Mouse (Mus musculus): Measurements from ENCODE around the gene Pacsin1.
"Not testable (repeated sequence)": the region's sequence is repeated elsewhere in the genome, so short reads cannot be mapped to it uniquely, and the experiment has no call there.

Gene Pacsin1

DNA sequence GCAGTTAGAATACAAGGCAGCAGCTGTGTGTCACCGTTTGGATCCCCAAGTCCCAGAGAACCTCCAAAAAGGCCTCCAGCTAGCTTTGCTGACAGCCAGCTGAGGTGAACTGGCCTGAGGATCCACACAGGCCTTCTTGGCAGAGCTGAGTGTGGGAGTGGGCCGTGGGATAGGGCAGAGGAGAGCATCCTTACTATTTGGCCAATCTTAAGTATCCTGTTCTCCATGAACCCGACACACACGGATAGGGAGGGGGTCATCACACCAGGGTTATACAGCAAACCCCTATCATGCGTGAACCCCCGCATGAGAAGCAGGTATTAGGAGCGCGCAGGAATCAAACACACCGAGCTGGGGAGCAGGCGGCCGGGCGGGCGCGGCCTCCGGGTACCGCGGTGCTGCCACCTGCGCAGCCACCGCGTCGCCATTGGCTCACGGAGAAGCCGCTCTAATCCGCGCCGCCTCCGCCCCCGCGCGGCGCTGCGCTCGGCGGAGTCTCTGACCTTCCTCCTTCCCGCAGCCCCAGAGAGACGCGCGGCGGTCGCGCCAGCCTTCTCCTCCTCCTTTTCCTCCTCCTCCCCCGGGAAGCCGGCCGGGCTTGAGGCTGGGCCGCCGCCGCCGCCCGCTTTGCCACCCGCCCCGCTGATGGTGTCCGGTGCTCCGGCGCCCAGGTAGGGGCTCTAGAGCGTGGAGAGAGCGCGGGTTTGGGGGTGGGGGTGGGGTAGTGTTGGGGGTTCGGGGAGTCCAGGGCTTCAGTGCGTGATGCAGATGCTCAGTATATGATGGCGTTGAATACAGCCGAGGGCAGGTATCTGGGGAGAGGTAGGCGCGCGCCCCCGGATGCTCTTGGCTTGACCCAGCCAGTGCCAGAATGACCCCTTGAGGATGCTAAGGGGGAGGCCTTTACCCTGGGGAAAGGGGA lies at the start of gene Pacsin1:
Gene Pacsin1 (plus strand): TSS at position 421 of the 922 bp plus-strand sequence.
- peak in 1 of 2 experiments; percentile 31 for DNase-seq (ENCODE audit: low spot score in 2 of 2)

DNA sequence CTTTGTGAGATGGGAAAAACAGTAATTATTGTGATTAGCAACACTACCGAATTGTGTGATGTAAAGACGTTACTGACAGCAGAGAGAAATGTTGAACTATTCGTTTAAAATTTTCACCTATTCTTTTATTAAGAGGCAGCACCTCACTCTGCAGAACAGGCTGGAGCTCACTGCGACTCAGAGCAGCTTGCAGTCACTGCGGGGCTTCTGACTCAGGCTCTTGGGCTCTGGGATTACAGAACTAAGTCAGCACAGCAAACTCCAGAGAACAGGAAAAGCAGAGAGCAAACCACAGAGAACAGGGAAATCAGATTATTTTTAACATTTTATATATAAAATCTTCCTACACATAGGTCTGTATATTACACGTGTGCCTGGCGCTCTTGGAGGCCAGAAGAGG lies 45.7 kb upstream of the Pacsin1 start:
- DNase-seq (ENCODE audit: low spot score in 2 of 2): no peak

DNA sequence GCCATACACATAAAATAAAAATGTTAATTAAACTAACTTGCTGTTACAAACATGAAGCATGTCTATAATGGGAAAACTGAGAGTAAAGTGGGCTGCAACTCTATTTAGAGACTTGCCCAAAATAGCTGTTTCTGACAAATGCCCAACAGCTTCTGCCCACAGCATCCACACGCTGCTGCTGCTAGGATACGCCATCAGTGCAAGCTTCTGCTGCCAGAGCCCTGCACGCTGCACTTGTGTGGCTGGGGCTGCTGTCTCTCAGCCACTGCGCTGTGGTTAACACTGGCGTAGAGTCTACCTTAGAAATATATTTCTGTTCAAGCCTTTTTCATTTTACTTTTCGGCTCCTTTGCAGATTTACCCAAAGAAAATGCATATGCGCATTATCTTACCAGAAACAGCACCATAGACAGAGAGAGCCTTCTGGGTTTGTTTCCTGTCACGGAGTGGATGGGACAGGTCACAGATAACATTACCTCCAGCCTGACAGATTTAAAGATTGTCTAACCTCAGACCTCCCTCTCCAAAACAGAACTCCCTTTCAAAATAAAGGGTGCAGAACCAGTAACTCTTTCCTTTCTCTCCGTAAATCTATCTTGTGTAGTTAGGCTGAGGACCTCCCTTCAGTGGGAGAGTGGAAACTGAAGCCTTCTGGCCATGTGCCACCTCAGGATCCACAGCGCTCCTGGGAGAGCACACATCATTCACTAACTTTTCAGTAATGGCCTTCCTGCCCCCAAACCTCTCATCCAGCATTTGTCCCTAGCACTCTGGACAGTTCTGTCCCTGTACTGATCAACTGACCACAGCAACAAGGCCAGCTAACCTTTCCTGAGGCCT lies 44.4 kb upstream of the Pacsin1 start:
- DNase-seq (ENCODE audit: low spot score in 2 of 2): no peak

DNA sequence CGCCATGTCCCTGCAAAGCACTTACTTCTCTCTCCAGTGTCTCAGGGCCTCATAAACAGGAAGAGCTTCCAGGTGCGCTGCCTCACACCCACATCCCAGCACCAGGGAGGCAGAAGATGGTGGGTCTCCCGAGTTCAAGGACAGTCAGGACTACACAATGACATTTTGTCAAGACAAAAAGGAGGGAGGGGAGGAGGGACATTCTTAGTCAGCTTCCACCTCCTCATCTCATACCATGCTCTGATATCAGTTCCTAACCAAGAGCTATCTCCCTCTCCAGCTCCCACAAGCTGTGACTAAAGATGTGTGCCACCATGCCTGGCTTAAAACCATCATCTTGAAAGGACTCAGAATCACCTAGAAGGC lies 43.8 kb upstream of the Pacsin1 start:
- DNase-seq (ENCODE audit: low spot score in 2 of 2): no peak

DNA sequence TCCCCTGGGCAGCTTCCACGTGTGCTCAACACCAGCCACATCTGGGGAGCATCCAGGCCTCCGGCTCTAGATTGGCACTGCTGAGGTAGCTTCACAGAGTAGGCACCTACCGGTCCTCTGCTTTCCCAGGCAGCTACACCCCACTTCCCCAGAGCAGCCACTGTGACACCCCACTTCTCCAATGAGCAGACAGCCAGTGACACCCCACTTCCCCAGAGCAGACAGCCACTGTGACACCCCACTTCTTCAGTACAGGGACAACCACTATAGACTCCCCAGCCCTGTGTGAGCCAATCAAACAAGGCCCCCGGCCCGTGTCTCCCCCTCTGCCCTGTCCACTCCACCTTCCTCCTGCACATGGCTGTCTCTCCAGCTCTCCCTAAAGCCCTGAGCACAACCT lies 43.3 kb upstream of the Pacsin1 start:
- no peak for DNase-seq (ENCODE audit: low spot score in 2 of 2)

DNA sequence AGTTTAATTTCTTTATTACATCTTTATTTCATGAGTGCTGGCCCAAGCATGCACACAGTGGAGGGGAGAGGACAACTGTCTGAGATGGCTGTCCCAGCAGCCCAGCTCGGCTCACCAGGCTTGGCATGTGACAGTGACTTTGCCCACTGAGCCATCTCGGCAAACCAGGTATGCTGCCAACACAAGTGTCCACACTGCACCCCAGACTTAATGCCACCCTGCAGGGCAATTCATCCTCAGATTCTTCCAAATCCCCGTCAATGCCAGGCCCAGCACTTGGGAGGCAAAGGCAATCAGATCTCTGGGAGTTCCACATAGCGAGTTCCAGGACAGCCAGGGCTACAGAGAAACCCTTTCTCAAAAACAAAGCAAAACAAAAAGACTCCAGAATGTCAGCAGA lies 42.3 kb upstream of the Pacsin1 start:
- DNase-seq (ENCODE audit: low spot score in 2 of 2): no peak

DNA sequence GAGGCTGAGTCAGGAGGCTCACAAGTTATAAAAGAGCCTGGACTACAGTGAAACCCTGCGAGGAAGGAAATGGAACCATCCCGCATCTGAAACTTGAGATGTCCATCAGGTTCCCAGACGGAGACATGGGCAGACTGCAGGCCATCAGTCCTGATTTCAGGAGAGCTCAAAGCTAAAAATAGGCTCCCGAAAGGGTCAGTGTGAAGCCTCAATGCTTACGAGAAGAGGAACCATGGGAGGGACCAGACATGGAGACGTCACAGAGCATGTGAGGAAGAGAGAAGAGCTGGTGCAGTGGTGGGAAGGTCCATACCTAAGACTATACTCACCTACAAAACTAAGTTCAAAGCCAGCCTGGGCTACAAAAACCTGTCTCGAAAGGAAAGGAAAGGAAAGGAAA lies 39.9 kb upstream of the Pacsin1 start:
- DNase-seq (ENCODE audit: low spot score in 2 of 2): no peak

DNA sequence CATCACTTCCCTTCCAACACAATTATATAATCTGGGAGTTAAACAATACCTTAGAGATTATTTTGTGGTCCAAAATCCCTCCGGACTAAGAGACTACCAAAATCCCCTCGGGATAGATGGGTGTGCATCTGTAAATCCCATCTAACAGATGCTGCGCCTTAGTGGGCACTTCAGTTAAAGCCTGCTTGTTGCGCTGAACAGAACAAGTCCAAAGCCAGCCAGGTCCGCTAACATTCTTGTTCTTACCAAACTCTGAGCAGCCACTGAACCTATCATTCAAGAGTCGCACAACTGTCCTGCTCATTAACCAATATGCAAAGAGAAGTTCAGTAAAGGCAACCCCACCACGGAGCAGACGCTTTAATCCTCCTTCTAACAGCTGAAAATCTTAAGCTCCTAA lies 34.1 kb upstream of the Pacsin1 start:
- no peak for DNase-seq (ENCODE audit: low spot score in 2 of 2)

DNA sequence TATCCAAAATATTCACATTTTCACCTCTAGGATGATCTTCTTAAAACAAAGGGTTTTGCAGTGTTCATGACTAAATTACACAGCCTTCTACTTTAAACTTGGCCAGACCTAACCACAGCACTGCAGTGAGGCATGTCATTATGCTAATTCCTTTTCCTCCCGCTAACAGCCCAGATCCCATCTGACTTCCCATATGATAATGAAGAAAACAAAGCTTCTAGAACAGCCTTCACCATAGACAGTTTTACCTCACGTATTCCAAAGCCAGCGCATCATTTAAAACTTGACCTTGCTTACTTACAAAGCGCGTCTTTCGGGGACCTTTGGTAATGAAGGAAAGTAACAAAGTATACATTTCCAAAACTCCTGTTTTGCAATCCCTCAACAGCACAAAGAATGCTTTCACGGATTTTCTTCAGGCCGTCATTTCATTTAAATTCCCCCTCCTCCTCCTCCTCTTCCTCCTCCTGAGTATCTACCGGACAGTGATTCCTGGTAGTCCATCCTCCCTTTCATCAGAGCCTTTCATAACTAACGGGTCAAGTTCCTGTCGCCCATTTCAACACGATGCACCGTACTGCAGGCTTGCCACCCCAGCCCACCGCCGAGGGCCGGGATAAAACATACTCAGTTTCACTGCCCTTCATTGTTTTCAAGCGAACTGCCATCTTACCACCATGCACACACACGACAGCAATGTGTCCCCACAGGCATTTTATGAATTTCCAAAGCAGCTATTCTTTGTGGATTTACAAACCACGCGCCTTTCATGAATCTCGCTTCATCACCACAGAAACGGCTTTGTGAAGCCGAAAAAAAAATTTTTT lies 33.4 kb upstream of the Pacsin1 start:
- DNase-seq (ENCODE audit: low spot score in 2 of 2): peak in 1 of 2 experiments; percentile 27

DNA sequence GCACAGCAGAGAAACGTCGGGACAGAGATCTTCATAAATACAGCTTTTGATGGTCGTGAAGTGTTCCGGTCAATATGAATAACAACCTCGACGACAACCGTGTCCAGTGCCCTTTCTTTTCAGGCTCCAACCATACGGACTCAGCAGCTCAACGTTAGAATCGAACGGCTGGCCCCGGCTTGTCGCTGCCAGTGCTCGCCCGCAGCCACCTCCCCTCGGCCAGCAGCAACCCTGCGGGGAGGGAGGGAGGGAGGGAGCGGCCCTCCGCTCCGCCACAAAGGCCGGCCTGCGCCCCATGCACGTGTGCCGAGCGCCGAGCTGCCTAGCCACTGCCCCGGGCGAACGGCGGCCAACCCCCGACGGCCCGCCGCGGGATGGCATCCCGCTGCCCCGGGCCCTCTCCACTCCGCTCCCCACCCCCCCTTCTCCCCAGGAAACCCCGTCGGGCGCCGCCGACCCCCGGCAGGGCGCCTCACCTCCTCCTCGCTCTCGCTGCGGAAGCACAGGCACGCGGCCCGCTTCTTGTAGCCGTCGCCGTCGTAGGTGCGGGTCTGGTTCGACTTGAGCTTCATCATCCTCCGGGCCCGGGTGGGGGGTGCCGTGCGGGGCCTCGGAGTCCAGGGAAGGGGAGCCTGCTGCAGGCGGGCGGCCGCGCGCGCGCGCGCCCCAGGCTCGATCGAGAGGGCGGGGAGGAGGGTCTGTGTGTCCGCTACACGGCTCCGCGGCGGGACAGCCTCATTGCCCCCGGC lies 32.5 kb upstream of the Pacsin1 start:
- DNase-seq (ENCODE audit: low spot score in 2 of 2): peak; percentile 54 to 81

DNA sequence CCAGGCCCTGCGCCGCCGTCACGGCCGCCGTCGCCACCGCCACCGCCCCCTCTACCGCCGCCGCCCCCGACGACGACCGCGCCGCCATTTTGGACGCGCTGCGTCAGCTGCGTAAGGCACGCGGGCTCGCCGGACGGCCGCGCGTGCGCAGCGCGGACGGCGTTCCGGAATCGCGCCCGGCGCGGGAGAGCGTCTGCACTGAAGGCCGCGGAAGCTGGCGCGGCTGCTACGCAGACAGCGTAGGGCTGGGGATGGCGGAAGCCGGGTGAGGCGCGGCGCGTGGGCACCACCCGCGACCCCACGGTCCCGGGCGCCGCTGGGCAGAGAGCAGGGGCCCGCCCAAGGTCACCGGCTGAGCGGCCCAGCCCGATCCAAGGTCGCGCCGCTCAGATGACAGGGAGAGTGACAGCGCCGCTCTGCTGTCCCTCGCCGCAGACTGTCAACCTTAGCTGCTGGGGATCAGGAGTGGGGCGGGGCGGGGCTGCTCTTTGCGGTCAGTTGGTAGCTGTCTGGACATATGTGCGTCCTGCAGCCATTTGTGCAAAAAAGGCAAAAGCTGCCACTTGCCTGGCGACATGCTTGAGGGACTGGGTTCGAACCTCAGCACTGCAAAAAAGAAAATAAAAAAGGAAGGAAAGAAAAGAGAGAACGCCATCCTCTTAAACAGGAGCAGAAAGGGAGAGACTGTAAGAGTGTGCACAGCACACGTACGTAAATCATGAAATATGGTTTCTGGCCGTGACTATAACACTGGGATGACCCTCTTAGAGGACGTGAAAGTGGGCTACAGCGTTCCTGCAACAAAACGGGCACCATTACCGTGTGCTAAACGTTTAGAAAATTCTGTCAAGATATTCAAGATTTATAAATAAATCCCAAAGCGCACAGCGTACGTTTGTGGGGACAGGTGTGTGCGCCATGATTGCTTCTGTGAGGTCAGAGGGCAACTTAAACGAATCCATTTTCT lies 31.7 kb upstream of the Pacsin1 start, which contains the start of gene Nudt3:
Gene Nudt3 (minus strand): TSS at position 136 of the 967 bp plus-strand sequence.
- DNase-seq (ENCODE audit: low spot score in 2 of 2): peak; percentile 87 to 94

DNA sequence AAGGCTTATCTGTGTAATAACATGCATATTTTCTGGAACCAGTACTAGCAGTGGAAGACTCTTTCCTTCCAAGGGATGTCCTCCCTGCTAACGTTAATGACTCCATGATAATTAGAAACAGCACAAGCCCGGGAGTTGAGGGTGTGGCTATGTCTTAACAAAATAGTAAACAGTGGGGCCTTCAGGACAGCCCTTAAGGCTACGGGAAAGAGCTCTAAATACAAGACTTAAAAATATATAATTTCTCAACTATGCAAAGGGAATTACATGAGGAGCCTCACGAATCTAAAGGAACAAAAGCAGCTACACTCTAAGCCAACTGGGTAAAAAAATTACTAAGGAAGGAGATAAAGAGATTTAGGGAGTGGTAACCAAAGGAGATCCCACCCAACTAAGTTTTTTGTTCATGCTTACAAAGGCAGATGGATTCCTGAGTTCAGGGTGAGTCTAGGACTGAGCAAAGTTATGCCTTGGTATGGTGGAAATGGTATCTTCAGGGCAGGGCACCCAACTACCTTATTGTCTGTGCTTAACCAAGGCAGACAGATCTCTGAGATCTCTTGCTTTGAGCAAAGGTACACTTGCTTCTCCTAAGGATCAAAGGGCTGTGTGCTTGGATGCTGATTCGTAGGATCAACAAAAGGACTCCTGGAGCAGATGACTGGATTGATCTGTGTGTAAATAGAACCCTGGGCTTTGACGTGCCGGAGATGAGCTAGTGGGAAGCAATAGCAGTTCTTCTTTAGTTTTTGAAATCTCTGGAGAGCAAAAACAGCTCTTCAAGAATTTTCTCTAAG lies 29.7 kb upstream of the Pacsin1 start:
- no peak for DNase-seq (ENCODE audit: low spot score in 2 of 2)

DNA sequence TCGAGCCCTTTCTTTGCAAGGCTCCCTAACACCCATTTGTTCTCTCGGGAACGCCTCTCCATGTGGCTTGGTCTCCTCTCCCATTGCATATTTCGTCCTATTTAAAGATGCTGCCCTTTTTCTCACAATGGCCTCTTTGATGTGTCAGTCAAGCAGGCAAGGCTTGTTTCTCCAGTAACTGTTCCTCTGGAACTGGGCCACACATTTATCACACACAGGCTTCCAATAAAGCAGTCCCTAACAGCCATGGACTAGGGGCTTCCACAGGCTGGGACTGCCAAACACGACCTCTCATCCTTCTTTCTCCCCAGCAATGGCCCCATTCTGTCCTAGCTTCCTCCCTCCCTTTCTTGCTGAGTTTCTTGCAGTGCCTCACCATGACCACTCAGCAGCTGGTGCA lies 28.6 kb upstream of the Pacsin1 start:
- DNase-seq (ENCODE audit: low spot score in 2 of 2): no peak

DNA sequence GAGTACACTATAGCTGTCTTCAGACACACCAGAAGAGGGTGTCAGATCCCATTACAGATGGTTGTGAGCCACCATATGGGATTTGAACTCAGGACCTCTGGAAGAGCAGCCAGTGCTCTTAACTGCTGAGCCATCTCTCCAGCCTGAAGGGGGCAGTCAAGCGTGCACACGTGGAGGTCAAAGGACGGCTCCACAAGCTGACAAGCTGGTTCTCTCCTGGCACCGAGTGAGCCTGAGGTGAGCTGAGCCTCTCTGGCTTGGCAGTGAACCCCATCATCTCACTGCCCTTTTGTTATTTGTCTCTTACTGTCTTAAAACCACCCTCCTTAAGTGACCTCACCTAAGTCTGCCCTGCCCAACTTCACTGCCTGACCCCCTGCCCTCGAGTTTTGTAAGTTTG lies 27.9 kb upstream of the Pacsin1 start:
- no peak for DNase-seq (ENCODE audit: low spot score in 2 of 2)

DNA sequence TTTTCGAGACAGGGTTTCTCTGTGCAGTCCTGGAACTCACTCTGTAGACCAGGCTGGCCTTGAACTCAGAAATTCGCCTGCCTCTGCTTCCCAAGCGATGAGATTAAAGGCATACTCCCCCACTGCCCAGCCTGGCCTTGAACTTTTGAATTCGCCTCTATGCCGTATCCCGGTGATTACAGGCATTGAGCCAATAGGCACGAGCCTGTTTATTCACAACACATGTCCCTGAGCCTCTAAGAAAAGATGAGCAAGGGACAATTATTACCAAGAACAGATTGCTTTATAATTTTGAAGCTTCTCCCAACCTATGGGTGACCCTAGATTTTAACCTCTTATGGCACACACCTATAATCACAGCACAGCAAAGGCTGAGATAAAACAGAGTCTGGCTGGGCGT lies 26.9 kb upstream of the Pacsin1 start:
- no peak for DNase-seq (ENCODE audit: low spot score in 2 of 2)

DNA sequence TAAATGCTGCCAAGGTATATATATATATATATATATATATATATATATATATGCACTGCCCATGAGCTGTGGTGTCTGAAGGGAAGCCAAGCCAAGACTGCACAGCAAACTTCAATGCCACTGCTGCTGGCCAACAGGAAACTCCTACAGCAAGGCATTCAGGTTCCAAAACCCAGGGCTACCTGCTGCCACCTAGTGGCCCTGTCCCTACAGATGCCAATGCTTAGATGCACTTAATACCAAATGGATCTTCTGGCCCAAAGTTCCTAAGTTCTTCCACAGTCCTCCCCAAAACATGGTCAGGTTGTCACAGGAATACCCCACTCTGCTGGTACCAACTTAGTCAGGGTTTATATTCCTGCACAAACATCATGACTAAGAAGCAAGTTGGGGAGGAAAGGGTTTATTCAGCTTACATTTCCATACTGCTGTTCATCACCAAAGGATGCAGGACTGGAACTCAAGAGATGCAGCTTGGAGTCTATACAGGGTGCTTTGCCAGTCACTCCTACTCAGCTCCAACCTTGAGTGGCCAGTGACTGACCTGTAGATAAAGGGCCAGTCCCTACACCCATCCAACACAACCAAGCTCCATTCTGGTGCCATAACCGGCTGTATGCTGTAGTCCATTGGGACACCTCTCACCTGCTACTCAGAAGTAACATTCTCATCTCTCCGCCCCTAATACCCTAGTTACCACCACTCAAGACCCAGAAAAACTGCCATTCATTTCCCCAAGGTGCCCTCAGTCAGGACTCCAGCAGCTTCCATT lies 25.9 kb upstream of the Pacsin1 start:
- peak; percentile 79 to 89 for DNase-seq (ENCODE audit: low spot score in 2 of 2)

DNA sequence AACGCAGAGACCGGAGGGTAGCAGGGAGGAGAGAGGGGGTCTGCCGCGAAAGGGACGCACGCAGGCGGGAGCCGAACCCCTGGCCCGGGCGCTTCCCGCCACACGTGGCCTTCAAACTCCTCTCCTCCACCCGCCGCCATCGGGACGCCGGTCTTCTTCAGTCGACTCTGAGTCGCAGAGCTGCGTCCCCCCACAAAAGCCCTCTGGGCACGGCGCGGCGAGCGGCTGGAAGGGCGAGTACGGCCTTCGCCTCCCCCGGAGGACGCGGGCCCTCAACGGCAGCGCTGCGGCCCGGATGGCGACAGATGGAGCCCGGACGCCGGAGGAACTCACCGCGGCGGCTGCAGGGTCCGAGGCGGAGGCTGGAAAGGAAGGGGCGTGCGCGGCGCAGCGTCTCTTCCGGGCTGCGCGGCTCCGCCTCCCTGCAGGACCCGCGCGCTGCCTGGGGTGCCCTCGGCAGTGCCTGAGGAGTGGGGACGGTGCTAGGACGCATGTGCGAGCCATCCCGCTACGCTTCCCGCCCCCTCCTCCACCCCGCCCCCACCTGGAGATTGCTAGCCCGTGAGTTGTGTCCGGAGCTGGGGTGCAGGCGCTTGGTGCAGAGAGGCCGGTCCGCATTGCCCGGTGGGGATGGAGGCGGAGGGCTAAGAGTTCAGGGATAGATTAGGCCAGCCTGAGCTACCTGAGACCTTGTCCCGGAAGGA lies 20.3 kb upstream of the Pacsin1 start, which contains the start of gene RPS10-NUDT3:
Gene RPS10-NUDT3 (minus strand): TSS at position 352 of the 704 bp plus-strand sequence.
- DNase-seq (ENCODE audit: low spot score in 2 of 2): peak; percentile 88 to 95

DNA sequence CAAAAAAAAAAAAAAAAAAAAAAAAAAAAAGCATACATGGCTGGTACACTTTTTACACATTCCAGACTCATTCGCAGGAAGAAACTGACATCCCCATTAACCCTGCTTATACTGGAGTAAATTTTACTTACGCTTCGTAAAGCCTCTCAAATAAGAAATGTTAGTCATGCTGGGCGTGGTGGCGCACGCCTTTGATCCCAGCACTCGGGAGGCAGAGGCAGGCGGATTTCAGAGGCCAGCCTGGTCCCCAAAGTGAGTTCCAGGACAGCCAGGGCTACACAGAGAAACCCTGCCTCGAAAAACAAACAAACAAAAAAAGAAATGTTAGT lies 19.8 kb upstream of the Pacsin1 start:
- not testable (repeated sequence) for DNase-seq (ENCODE audit: low spot score in 2 of 2)
